Mouse (Mus musculus) monocyte, adult 2 months (primary cell): ENCODE data around the gene Gm21680.
"Not testable (repeated sequence)": the region's sequence is repeated elsewhere in the genome, so short reads cannot be mapped to it uniquely, and the experiment has no call there.

ENCODE experiments used
- DNase-seq, 2 experiments: peaks; one replicate each; pipeline ENCODE4 v3.0.0; 2022; ENCODE audit warnings: low spot score in 2 of 2, low read depth in 1 of 2

Gene Gm21680

DNA sequence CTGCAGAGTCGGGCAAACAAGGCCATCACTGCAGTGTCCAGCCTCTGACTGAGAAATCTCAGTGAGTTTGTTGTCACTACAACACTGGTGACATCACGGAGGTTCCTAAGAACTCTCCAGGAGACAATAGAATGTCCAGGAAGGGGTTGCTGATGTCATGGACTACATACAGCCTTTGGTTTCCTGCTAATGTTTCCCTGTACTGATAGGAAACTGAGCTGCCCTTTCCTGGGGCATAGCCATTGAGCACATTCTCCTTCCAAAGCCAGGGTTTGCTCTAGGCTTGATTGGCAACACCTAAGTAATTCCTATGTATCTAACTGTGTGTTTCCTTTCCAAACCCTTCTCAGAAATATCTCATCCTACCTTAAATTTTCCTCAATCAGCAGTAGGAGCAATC lies at the start of gene Gm21680:
TSS of gene Gm21680 (minus strand) at position 101 of the 400 bp plus-strand sequence.
- DNase-seq = not testable (repeated sequence)

DNA sequence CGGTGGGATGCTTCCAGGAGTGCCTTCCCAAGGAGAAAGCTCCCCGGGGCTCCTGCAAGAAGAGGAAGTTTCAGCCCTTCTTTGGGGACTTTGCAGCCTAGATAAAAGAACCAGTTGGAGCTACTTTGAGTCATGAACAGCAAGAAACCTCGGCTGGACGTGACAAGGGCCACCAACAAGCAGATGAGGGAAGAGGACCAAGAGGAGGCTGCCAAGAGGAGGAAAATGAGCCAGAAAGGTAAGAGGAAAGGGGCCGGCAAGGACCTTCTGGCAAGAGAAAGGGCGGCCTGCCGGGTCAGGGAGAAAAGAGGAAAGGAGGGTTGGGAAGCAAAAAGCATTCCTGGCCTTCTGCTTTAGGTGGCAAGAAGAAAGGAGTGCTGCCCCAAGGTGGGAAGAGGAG lies 35.2 kb upstream of the Gm21680 start:
- DNase-seq = not testable (repeated sequence)

DNA sequence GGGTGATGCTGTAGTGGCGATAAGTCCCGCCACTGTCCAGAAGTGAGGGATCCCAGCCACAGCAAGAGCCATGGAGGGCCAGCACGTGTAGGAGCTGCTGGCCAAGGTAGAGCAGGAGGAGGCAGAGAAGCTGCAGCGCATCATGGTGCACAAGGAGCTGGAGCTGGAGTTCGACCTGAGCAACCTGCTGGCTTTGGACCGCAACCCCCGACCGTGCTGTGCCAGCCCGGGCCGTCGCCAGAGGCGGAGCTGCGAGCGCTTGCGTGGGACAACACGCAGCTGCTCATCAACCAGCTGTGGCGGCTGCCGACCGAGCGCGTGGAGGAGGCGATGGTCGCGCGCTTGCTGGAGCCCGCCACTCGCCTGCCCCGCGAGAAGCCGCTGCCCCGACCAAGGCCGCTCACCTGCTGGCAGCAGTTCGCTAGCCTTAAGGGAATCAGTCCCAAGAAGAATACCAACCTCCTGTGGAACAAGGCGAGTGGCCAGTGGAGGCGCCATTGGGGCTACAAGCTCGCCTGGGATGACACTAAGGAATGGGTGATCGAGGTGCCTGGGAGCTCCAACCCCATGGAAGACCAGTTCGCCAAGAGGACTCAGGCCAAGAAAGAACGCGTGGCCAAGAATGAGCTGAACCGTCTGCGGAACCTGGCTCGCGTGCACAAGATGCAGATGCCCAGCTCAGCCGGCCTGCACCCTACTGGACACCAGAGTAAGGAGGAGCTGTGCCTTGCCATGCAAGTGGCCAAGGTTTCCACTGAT lies 34.7 kb upstream of the Gm21680 start:
- not testable (repeated sequence) for DNase-seq

DNA sequence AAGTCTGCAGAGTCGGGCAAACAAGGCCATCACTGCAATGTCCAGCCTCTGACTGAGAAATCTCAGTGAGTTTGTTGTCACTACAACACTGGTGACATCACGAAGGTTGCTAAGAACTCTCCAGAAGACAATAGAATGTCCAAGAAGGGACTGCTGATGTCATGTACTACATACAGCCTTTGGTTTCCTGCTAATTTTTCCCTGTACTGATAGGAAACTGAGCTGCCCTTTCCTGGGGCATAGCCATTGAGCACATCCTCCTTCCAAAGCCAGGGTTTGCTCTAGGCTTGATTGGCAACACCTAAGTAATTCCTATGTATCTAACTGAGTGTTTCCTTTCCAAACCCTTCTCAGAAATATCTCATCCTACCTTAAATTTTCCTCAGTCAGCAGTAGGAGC lies 32.2 kb upstream of the Gm21680 start, which contains the start of gene Gm1979:
TSS of gene Gm1979 (minus strand) at position 101 of the 400 bp plus-strand sequence.
- DNase-seq = not testable (repeated sequence)

DNA sequence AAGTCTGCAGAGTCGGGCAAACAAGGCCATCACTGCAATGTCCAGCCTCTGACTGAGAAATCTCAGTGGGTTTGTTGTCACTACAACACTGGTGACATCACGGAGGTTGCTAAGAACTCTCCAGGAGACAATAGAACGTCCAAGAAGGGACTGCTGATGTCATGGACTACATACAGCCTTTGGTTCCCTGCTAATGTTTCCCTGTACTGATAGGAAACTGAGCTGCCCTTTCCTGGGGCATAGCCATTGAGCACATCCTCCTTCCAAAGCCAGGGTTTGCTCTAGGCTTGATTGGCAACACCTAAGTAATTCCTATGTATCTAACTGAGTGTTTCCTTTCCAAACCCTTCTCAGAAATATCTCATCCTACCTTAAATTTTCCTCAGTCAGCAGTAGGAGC lies 16.1 kb upstream of the Gm21680 start, which contains the start of gene Gm21698:
TSS of gene Gm21698 (minus strand) at position 101 of the 400 bp plus-strand sequence.
- DNase-seq = not testable (repeated sequence)

DNA sequence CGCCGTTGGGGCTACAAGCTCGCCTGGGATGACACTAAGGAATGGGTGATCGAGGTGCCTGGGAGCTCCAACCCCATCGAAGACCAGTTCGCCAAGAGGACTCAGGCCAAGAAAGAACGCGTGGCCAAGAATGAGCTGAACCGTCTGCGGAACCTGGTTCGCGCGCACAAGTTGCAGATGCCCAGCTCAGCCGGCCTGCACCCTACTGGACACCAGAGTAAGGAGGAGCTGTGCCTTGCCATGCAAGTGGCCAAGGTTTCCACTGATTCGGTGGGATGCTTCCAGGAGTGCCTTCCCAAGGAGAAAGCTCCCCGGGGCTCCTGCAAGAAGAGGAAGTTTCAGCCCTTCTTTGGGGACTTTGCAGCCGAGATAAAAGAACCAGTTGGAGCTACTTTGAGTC lies 15.4 kb downstream of the Gm21680 start:
- DNase-seq = not testable (repeated sequence)

DNA sequence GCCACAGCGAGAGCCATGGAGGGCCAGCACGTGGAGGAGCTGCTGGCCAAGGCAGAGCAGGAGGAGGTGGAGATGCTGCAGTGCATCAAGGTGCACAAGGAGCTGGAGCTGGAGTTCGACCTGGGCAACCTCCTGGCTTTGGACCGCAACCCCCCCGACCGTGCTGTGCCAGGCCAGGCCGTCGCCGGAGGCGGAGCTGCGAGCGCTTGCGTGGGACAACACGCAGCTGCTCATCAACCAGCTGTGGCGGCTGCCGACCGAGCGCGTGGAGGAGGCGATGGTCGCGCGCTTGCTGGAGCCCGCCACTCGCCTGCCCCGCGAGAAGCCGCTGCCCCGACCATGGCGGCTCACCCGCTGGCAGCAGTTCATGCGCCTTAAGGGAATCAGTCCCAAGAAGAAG lies 15.9 kb downstream of the Gm21680 start:
- DNase-seq = not testable (repeated sequence)

DNA sequence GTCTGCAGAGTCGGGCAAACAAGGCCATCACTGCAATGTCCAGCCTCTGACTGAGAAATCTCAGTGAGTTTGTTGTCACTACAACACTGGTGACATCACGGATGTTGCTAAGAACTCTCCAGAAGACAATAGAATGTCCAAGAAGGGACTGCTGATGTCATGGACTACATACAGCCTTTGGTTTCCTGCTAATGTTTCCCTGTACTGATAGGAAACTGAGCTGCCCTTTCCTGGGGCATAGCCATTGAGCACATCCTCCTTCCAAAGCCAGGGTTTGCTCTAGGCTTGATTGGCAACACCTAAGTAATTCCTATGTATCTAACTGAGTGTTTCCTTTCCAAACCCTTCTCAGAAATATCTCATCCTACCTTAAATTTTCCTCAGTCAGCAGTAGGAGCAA lies 18.1 kb downstream of the Gm21680 start, which contains the start of gene Gm21671:
TSS of gene Gm21671 (minus strand) at position 101 of the 400 bp plus-strand sequence.
- not testable (repeated sequence) for DNase-seq

DNA sequence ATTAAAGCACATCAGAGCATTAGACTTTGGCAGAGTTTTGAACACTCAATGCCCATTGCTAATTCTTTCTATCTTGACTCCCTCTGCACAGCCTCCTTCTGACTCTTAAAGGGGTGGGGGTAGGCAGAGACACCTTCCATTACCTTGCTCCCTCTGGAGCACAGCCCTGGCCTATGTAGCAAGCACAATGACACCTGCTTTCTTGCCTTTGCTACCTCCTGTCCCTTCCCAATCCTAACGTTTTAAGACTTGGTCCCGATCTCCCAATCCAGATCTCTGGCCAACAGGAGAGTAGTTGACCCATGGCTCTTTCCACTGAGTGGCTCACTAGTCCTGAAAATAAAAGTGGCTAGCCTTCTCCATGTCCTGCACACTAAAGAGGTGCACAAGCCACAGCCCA lies 27.1 kb downstream of the Gm21680 start:
- DNase-seq = not testable (repeated sequence)

DNA sequence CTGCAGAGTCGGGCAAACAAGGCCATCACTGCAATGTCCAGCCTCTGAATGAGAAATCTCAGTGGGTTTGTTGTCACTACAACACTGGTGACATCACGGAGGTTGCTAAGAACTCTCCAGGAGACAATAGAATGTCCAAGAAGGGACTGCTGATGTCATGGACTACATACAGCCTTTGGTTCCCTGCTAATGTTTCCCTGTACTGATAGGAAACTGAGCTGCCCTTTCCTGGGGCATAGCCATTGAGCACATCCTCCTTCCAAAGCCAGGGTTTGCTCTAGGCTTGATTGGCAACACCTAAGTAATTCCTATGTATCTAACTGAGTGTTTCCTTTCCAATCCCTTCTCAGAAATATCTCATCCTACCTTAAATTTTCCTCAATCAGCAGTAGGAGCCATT lies 30.2 kb downstream of the Gm21680 start, which contains the start of gene Gm21663:
TSS of gene Gm21663 (minus strand) at position 101 of the 400 bp plus-strand sequence.
- DNase-seq = not testable (repeated sequence)
